Mouse (Mus musculus) cerebellum, adult 11 months (tissue): ENCODE measurements around the gene Pitpnb.

Experiments
- DNase-seq: peaks from one replicate; pipeline ENCODE4 v3.0.0; 2022

The Pitpnb gene

DNA sequence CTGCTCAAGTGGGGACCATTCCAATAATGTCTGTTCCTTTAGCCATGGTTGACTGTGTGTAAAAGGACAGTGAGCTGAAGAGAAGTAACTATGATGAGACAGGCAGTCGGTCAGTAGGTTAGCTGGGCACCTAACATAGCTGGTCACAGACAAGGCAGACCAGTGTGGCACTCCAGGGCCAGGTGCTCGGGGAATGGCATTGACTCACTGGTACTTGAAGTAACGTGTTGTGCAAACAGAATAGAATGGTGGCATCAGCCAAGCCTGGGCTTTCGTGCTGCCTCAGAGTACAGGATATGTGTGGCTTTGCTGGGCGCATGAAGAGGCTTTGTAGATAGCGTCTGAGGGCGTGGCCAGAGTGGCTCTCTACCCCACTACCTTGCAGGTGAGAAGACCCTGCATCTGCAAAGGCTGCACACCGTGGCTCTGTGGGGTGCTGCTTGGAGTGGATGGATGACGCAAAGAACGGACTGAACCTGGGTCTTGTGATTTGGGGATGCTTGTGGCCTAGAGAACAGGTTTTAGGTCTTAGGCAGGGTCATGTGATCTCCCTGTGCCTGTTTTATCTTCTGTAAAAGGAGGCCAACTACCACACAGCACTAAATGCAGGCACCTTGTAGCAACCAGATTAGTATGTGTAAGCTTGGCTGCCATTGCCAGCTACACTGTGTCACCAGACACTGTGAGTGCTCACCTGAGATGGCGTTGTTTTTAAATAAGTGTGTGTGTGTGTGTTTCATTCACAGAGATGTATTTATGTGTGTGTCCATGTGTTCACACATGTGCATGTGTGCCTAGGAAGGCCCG lies 26.5 kb downstream of the Pitpnb start:
- no peak for DNase-seq

DNA sequence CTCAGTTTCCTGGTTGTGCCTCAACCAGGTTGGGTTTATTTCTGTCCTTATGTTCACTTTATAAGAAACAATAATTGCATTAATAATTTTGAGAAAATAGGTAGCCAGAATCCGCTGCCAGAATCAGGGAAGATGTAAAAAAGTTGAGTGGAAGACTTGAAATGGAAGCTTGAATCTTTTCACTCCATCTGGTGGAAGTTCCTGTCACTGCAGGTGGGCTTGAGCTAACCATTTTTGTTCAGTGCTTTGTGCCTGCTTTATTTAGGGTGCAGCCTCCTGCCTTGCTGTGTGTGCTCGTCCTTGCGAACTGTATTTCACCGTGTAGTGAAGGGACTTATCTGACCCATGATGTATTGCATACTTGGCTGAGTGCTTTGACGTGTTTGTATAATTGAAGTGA lies 30.0 kb downstream of the Pitpnb start:
- DNase-seq = no peak

DNA sequence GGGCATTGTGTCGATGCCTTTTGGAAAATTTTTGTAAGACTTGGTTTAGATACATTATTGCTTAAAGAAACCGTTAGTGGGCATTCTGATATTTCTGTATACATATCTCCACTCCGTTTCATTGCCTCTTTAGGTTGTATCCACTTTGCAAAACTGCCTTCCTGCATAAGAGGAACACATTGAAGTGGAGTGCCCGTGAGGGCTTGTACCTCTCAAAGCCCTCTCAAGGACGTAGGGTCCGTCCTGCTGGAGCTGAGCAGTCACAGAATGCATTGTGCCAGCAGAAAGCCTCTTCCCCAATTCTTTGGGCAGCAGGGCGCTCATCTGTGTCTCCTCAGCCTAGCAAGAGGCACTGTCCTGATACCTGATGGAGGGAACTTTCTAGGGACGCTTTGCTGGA lies 30.5 kb downstream of the Pitpnb start:
- no peak for DNase-seq

DNA sequence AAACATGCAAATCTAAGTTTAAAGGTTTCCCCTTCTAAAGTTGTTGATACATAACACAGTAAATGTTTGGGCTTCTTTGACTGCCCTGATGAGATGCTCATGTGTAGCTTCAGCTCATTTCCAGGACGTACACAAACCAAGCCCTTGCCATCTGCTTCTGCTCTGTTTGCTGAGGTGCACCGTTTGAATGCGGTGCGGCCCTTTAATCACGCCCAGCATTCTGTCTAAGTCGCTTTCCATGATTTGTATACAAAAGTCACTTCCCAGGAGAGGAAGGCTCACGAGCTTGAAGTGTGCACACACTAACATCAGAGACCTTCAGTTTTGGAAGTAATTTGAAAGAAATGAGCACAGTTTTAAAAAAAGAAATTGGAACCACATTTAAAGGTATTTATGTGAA lies 31.3 kb downstream of the Pitpnb start:
- DNase-seq = no peak

DNA sequence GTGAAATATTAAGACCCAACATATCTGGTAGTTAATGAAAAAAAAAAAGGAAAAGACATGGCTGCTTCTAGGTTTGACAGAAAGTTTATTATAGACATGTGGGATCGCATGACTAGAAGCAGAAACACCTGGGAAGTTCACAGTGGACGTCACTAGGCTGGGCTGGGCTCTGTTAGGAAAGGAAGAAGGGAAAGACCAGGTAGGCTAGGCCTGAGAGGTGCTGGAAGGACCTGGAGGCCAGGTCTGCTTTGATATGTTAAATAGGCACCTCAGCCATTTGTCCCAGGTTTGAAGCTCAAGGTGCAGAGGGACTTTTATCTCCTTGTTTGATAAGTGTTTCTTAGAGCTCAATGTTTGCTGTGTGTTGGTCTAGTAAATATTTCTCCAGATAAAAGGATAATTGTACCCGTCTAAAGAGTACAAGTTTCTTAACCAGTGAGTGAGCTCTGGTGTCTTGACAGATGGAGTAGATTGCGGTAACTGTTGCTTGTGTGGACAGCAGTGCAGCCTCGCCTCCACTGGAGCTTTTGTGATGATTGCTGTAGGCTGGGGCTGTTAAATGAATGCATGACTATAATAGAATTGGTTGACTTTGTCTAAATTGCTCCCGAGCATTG lies 33.0 kb downstream of the Pitpnb start:
- no peak for DNase-seq

DNA sequence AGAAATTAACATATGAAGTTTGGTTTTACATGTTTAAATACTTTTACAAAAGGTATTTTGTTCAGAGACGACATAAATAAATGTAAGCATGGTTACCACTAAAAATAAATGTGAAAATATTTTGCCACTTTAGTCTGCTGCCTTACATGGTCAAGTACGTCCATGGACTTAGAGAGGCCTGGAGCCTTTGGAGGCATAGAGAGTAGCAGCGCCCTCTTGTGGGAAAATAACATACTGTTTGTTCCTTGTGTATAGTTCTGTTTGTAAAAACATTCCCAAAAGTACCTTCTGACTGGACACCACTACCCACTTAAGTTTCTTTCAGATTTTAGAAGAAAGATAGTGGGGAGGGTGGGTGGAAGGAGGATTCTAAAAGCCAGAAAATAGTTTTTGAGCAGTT lies 34.0 kb downstream of the Pitpnb start:
- DNase-seq = no peak

DNA sequence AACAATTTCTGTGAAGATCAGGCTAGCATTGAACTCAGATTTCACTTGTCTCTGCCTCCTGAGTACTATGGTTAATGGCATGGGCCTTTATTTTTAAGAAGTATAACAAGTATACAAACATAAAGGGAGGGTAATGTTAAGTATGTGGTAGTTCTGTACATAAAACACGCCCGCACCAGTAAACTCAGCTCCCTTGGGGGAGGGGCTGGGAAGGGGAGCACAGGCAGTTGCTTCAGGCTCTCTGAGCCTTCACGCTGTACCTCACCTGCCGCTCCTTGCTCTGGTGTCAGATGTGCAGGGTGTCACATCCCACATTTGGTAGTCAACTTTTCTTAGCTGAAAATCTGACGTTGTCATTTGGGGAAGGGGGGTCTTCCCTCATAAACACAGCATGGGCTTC lies 35.6 kb downstream of the Pitpnb start:
- DNase-seq = no peak

DNA sequence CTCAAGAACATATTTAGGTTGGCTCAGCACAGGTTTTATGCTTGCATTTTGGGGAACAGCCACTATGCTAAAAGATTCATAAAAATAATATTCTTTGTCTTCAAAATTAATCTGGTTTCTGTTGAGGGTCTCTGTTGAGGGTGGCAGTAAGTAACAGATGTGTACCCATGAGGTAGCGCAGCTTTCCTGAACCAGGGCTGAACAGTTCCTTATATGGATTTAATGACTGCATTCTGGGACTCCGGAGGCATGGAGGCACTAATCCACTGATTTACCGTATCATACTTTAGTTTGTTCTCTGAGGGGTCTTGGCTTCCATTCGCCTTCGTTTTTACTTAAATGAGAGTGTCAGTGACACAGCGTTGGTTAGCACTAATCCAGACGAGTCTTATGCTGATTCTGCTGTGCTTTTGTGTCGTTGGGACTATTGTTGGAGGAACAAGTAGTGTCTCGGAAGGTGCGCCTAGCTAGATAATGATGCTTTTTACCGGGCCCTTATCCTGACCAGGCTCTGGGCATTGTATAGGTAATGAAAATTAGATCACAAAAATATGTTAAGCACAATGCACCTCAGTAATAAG lies 37.5 kb downstream of the Pitpnb start:
- DNase-seq = no peak

DNA sequence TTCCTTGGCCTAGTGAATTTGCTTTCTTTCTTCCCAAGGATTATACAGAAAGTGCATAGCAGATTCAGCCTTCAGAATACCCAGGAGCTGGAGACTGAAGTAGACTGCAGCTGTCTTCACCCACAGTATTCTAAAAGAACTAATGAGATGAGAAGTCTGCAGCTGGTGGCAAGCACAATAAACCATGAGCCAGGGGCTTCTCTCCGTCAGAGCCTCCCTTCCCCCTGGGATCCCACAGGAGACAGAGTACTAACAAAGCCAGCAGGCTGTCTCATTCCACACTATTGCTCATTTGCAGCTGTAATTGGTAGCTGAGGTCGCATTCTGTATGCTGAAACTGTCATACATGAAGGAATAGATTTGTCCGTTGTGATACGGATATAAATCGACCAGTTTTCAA lies 38.0 kb downstream of the Pitpnb start:
- DNase-seq = no peak

DNA sequence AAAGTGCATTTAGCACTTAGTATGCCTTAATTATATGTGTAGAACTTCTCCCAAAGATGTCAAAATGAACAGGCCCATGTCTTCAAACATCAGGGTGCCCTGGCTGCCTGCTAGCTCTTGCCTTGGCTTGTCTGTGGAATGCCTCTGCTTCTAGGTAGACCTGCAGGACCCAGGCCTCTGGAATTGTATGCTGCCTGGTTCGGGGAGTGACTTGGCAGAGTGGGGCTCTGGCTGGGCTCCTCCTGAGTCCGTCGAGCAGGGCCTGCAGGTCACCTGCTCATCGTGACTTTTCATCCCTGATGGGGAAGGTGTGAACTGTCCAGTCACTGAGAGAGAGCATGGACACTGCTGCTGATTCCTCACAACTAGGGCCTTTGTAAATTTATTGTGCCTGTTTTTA lies 45.1 kb downstream of the Pitpnb start:
- DNase-seq = no peak

DNA sequence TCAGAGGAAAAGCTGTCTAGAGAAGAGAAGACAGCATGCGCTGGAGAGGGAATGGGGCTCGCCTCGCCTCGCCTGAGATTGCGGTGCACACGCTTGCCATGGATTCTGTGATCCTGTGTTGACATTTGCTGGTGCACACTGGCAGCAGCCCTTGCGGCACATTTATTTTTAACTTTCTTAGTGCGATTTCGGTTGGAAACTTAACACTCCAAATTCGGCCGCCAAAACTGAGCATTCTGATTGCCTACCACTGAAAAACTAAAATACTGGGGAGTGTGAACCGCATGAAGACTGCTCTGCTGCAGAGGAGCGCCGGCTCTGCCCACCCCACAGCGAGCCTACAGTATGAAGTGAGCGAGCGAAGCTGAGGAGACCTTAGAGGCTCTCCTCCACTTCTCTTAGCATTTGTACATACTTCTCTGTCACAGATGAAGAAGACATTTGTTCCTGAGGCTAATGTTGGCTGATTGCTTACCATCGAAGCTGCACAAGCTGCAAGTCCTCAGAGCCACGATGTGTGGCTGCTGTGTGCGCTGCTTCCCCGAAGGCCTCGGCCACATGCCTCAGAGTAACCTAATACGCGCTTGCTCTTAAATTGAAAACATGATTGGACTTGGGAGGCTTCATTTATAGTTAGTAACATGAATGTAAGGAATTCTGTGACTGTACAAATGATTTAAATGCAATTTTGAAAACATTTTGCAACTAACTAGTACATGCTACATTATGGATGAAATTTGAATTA lies 45.9 kb downstream of the Pitpnb start:
- DNase-seq = no peak

DNA sequence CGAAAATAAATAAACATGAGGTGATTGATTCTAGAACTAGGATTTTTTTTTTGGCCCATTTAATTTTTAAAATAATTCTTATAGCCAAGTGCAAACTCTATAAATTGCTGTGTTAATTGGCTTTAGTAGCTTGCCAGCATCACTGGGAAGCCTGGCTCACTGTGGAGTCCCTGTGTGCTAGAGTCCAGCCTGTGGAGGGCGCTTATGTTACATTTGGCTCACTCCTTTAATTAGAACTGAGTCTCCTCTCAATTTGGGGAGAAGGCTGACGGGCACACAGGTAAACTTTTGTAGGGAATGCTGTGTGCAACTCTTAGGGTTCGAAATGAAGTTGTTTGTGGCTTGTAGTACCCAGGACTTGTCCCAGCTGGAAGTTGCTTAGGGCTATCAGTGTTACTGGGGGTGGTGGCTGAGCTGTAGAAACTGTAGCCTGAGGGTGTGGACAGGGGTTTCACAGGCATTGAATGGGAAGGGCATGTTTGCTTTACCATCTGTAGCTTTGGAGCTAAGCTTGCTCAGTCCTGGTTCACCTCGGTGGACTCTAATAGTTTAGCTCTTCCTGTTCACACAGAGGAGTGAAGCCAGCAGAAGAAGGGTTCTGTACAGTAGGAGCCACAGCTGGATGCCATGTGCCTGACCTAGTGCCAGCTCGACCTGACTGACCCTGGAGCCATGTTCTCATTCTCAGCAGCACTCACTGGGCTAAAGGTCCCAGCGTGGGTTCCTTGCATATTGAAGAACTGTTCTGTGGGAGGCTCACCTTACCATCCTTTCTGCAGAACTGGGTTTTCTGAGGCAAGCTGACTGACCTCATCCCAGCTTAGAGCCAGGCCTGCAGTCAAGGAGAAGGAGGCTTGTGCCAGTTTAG lies 47.8 kb downstream of the Pitpnb start:
- no peak for DNase-seq

DNA sequence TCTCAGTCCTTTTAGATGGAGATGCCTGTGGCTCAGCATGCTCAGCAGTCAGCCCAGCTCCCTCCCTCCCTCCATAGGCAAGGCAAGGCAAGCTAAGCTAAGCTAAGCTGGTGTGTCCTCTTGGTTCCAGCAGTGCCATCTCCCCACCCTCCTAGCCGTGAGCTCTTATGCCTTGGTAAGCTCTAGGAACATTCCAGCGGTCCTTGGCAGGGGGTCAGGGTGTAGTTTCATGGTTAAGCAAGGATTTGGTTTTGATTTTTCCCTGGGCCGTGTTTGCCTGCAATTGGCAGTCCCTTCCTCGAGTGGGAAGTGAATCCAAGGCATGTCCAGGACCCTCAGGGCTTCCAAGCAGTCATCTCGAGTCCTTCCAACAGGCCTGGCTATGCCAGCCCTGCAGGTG lies 52.8 kb downstream of the Pitpnb start:
- no peak for DNase-seq

DNA sequence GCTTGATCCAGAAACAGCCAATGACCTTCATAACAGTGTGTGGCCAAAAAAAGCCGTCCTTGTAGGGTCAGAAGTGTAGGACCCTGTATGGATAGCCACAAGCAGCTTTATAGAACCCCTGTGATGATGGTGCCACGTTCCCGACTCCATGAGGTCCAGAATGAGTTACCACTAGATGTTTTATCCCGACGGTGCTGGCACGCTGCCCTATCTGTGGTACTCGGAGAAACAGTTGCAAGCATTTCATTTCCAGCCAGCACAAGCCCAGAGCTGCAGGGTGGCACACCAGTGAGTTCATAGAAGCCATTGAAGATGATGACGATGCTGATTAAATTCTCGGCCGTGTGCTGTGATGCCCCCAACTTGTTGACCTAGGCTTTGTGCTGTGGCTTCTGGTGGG lies 60.3 kb downstream of the Pitpnb start:
- DNase-seq = no peak

DNA sequence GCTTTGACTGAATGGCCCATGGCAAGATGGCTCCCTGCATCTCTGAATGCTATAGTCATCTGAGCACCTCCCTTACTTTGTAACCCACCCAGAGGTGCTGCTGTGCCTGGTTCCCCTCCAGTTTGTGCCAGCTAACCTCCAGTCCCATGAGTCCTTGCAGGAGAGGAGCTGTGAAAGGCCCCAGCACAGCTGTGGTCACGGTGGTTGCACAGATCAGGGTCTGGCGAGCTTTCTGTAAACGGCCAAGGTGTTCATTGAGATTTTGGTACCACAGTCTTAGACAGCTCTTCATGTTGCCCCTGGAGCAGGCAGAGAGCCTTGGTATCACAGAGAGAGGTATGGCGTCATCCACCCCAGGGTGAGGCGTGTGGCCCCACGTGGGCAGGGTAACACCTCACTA lies 60.9 kb downstream of the Pitpnb start:
- no peak for DNase-seq

DNA sequence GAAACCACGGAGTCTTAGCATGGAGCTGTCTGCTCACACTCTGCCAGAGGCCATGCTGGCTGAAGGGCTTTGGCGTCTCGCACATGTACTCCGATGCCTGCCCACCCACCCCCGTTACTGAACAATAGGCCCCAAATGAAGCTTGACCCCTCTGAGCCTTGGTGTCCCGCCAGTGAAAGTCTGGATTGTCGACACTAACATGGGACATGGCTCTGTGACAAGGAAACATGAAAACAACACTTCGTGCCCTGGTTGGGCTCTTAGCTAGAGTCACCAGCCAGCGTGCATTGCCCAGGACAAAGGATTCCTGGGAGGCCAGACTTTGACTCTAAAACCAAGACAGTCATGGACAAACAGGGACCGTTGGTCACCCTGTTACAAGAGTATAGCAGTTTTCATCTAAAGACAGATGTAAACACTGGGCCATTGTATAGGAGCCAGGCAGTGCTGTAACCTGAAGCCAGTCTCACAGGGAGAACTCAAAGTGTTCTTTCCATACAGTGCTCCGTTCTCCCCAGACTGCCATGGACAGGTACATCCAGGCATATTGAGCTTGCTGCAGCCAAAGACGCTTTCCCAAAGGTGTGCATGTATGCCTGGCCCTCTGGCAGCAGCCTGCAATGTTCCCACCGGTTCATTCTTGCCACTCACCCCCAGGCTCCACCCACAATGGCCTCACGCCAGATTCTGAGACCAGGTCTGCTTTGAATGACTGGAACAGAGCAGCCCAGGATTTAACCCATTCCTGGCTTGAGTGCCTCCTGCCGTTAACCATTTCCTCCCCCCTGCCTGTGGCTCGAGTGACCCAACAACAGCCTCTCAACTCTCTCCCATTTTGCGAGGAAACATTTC lies 63.0 kb downstream of the Pitpnb start:
- peak; percentile 37 for DNase-seq

DNA sequence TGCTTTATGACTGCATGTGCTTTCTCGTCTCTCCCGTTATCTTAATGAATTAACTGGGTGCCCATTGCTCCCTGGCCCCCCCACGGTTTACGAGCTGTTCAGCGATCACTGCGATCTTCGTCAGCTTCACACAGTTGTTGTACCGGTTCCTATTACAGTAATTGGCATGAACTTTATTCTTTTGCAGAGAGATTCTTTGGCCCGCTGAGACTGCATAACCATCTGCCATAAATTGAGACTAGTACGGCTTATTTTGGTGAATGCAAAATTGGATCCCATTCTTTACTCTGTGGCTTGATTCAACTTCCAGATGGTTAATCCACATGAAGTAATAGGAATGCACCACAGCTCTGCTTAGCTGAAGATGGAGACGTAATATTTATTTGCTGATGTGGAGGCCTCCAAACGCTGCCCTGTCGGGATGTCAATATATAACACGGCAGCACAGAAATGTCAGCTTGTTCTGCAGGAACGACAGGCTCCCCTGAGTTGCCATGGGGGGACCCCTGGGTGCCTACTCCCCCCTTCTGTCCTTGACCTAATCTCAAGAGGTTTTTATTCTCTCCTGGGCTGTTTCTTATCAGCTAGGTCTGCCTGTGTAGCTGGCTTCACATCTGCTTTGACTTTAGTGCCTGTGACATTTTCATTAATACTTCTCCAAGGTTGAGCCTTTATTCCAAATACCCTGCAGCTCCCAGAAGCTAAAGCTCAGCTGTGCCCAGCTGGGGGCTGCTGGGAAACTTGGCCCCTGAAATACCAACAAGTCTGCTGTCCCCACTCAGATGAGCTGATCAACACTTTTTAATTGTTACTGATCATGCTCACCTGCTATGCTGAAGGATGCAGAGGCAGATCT lies 63.9 kb downstream of the Pitpnb start:
- peak; percentile 14 for DNase-seq

DNA sequence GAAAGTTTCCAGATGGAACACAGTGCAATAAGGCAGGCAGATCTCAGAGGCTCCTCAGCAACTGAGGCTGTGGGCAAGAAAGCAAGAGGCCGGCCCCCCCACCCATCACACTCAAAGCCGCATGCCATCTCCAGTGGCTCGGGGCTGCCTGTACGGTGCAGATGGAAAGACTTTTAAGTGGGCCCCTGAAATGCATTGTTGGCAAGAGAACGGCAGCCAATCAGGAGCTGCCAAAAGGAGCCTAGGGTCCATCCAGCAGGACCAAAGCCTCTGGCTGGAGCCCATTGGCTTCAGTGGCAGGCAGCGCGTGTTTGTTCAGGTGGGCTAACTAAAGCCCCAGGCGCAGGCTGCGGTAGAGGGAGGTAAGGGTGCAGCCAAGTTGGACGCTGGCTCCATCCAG lies 65.2 kb downstream of the Pitpnb start:
- no peak for DNase-seq

DNA sequence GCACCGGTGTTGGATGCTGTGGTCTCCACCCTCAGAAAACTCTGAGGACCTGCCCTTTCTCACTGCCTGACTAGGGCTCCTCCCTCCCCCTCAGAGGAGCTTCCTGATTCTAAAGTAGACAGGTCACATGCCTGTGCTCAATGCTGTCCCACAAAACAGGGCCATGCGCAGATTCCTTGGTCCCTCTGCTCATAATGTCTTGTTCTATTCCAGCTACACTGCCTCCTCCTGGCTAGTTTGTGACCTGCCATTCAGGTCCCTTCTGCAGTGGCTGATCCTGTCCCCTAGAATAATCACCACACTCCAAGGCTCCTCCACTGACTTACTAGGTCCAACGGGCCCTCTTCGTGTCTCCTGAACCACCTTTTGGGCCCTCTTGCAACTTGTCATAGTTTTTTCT lies 65.6 kb downstream of the Pitpnb start:
- no peak for DNase-seq

DNA sequence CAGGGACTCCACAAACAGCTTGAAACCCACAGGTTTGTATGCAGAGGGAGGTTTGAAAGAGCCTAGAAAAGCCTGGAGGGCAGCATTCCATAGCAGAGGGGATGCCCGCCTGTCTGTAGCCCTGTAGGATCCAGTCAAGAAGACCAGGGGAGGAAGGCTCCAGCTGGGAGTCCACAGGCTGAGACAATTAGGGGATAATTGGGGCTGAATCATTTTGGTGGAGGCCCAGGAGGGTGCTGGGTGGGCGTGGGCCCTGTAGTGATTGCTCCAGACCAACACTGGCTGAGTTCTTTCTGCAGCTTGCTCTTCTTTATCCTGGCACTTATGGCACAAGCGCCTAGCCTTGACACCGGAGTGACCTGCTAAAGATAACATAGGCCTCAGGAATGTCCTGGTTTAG lies 67.9 kb downstream of the Pitpnb start:
- DNase-seq = no peak

DNA sequence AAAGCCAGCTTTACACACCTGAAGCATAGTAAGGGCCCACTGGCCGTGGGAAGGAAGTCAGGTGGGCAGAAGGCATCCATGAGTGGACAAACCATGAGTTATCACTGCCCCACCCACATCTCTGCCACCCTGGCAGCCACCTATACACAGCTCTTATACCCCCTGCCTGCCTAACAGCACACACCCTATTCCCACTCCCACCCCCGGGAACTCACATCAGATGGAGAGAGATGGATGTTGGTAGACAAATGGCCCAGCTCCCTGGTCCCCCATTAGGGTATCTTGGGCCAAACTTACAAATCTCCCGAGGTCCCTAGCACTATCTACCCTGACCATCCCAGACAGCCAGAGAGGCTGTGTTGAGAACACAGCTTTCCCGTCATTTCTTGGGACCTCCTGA lies 68.7 kb downstream of the Pitpnb start:
- no peak for DNase-seq
